Mouse (Mus musculus): ENCODE results near the gene Rps29.

Rps29 gene

DNA sequence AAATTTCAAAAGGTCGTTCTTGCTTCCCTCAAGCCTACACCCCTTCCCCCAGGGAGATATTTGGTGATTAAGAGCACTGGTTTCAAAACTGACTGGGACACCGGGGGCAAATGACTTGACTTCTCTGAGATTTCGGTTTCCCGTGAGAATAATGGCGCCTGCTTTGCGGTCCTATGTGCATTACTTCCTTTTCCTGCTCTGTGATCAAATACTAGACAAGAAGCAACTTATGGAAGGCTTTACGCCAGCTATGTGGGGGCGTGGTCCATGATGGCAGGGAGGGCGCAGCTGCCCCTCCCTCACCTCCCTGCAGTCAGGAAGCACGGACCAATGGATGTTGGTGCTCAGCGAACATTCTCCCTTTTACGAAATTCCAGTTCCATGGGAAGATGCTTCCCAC, 28.5 kb downstream of the Rps29 start:
- no peak for DNase-seq (ENCODE audit: low read depth, low spot score)

DNA sequence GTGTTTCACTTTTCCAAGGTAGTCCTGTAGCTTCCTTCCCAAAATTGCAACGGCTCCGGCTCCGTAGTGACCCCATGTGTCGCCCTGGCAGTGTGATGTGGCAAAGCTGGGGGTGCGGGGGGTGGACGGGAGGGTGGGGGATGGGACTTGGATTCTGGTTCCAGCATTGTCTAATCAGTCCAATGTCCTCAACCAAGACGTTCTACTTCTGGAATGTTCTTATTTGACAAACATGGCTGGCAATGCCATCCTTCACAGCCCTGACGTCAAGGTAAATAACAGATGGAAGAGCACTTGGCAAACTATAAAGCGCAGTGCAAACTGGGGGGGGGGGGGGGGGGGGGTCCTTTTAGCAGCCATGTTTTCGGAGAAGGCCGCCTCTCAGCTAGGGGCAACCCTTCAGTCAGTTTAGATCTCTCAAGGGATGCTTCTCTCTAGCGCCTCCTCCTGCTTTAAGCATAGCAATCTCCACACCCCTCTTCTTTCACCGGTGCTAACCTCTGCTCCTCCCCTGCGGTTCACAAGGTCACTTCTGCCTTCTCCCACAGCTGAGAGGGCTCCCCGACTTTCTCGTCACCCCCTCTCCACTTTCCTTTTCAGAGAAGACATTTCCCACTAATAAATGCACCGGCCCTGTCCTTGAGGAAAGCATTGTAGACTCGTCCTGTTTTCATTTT, 29.2 kb downstream of the Rps29 start:
- no peak for DNase-seq (ENCODE audit: low read depth, low spot score)

DNA sequence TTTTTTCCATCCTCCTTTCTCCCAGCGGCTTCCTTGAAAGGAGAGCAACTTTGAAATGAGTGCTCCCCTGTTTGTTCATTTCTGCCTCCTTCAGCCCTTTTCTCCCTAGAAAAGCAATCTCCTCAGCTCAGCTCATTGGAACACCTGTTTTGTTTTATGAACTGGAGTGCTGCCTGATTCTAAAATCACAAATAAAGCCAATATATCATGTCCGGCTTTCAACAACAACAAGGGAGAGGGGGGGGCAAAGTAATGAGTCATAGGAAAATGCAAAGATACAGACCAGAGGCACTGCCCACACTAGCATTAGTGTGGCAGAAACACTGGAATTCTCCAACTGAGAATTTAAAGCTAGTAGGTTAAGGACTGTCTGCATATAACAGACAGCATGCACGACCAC, 31.4 kb downstream of the Rps29 start:
- DNase-seq (ENCODE audit: low read depth, low spot score), result no peak

DNA sequence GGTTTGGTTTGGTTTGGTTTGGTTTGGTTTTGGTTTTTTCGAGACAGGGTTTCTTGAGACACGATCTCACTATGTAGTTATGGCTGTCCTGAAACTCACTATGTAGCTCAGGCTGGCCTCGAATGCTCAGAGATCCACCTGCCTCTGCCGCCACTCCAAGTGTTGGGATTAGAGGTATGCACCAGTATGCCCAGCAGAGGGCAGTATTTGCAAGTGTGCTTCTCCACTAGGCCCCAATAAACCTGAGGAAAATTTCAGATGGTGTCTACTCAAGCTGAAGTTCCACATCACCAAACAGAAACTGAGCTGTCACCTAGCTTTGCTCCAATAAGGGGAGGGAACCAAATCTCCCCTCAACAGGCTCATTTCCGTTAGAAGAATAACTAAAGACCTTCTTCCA, 31.8 kb downstream of the Rps29 start:
- no peak for DNase-seq (ENCODE audit: low read depth, low spot score)

DNA sequence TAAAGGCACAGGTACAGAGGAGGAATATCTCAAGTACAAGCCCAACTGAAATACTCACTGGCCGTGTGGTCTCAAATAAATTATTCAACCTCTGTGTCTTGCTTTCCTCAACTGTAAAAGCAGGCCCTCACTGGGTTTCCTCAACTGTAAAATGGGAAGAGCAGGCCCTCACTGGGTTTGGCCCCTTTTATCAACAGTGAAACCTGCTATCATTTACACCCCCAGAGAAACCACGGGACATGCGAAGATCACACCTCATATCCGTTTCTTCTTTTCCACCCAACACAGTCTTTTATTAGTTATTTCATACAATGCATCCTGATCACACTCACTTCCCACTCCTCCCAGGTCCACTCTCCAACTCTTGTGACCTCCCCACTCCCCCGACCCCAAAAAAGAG, 33.9 kb downstream of the Rps29 start:
- no peak for DNase-seq (ENCODE audit: low read depth, low spot score)

DNA sequence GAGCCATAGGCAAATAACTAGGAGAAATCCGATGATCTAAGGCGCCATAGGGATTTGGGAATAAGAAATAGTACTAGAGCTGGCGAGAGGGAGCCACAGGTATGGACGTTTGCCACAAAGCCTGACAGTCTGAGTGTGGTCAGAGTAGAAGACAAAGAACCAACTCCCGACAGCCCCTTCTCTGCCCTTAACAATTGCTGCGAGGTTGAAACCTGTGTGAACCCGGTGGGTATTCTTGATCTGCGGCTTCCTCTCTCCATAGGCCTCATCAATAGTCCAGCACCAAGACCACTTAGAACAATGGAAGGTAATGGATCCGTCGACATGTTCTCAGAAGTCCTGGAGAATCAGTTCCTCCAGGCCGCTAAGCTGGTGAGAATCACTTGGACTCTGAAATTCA, 36.2 kb downstream of the Rps29 start:
- DNase-seq (ENCODE audit: low read depth, low spot score), result no peak

DNA sequence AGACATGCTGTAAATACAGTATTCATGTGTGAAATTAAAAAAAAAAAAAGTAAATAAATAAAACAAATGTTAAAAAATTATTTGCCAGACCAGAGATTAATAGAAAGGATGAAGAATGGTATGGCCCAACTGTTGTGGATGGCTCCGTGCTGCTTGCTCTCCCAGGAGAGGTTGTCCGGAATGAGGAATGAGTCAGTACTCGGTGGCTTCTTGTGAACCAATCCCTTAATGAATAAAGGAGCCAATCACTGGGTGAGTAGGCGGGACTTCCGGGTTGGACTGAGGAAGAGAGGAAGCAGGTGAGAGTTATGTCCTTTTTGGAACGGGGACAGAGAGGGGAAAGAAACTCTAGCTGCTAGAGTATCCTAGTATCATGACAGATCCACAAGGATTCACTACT, 39.1 kb downstream of the Rps29 start:
- DNase-seq (ENCODE audit: low read depth, low spot score), result no peak

Measured in embryo, embryonic 11.5 days (tissue).